In genomic region chr8:122600666-122601065, GRCm38 (mm10) we compare ENCODE assay signal across 32 mouse cellular contexts. TPM values are rescaled to one million over a fixed set of nuclear protein-coding genes. Genes with fewer than 3 reads are reported as not detected.
DNase-seq lines count a peak whose midpoint lies in the region; ATAC-seq lines count a peak whose summit lies in the region.
"Had no signal": no experiment of that assay in that cellular context is flagged by ENCODE, and none has a peak within 500 bp of the region (broad histone marks: within the 10 kb centered on the region; RNA-seq: fewer than 3 reads in every experiment).

No protein-coding gene starts in this region.

- no peak overlapping the region for H3K27ac ChIP-seq in kidney, embryonic 15.5 days
- H3K27ac ChIP-seq in kidney, embryonic 14.5 days (ENCODE audit: low read depth, low read length): no peak overlapping the region
- H3K27ac ChIP-seq: embryonic facial prominence, embryonic 10.5 days; embryonic facial prominence, embryonic 13.5 days; forebrain, embryonic 12.5 days; forebrain, embryonic 15.5 days; heart, embryonic 10.5 days; heart, embryonic 13.5 days; hindbrain, embryonic 14.5 days had no signal

- no peak overlapping the region for H3K9ac ChIP-seq in kidney, embryonic 15.5 days
- no peak overlapping the region for H3K9ac ChIP-seq in kidney, embryonic 14.5 days (ENCODE audit: low read depth, low read length)
- H3K9ac ChIP-seq: embryonic facial prominence, embryonic 13.5 days; forebrain, embryonic 12.5 days; forebrain, embryonic 15.5 days; heart, embryonic 13.5 days; hindbrain, embryonic 14.5 days had no signal

- peaks cover 28% of the 10 kb centered on the region for H3K36me3 ChIP-seq in kidney, embryonic 15.5 days
- H3K36me3 ChIP-seq in kidney, embryonic 14.5 days (ENCODE audit: control insufficient read depth, insufficient read depth, low read length): peaks cover 6% of the 10 kb centered on the region; the same call in 1 of the 2 replicates
- H3K36me3 ChIP-seq: embryonic facial prominence, embryonic 10.5 days; forebrain, embryonic 12.5 days; forebrain, embryonic 15.5 days had no signal

- DNase-seq in kidney, adult 18-20 months: peak; percentile 64
- peak; percentile 90 for DNase-seq in kidney, adult 9 months
- DNase-seq in kidney, postnatal 14 days: peak; percentile 64
- DNase-seq in adrenal gland, adult 18-20 months (ENCODE audit: low spot score in 2 of 2): no peak
- DNase-seq in heart, adult 9 months (ENCODE audit: low spot score in 2 of 2): no peak
- DNase-seq: adrenal gland, adult 8-10 months; adrenal gland, postnatal 25 days; B cell, adult 2 months; cerebellum, adult 11-12 months; cerebellum, adult 8-10 months; cerebellum, postnatal 10 days; cerebellum, postnatal 36 days; embryo, embryonic 11 days; gastrocnemius, postnatal 25 days; heart, adult 18-20 months; heart, postnatal 14 days; heart, postnatal 4 days had no signal

- 85% methylated on average over 9 of the region's 9 CpGs for WGBS in kidney, embryonic 15.5 days
- 90% methylated on average over 9 of the region's 9 CpGs for WGBS in kidney, embryonic 14.5 days

- no peaks in the 10 kb centered on the region for H3K9me3 ChIP-seq in kidney, embryonic 15.5 days (replicated peaks)
- no peaks in the 10 kb centered on the region for H3K9me3 ChIP-seq in kidney, embryonic 14.5 days (ENCODE audit: control insufficient read depth, low read length)
- H3K9me3 ChIP-seq: embryonic facial prominence, embryonic 10.5 days; embryonic facial prominence, embryonic 13.5 days; forebrain, embryonic 12.5 days; forebrain, embryonic 15.5 days; heart, embryonic 10.5 days; heart, embryonic 13.5 days had no signal

- 0 out of 2 replicates have a peak, but pooled peaks cover 3% of the 10 kb centered on the region for H3K4me1 ChIP-seq in kidney, embryonic 15.5 days
- H3K4me1 ChIP-seq in kidney, embryonic 14.5 days (ENCODE audit: control insufficient read depth, insufficient read depth, low read length): no peaks in the 10 kb centered on the region
- H3K4me1 ChIP-seq: embryonic facial prominence, embryonic 13.5 days; forebrain, embryonic 12.5 days; forebrain, embryonic 15.5 days had no signal

- no peak overlapping the region for H3K4me3 ChIP-seq in kidney, embryonic 15.5 days (replicated peaks)
- no peak overlapping the region for H3K4me3 ChIP-seq in kidney, embryonic 14.5 days (ENCODE audit: low read length)
- H3K4me3 ChIP-seq: embryonic facial prominence, embryonic 10.5 days; embryonic facial prominence, embryonic 13.5 days; erythroblast, embryonic 14.5 days; forebrain, embryonic 12.5 days; forebrain, embryonic 15.5 days; heart, embryonic 10.5 days; heart, embryonic 13.5 days had no signal

- H3K27me3 ChIP-seq in kidney, embryonic 15.5 days: no peaks in the 10 kb centered on the region
- no peaks in the 10 kb centered on the region for H3K27me3 ChIP-seq in kidney, embryonic 14.5 days (ENCODE audit: control insufficient read depth, insufficient read depth, low read length)
- H3K27me3 ChIP-seq: embryonic facial prominence, embryonic 13.5 days; forebrain, embryonic 12.5 days; forebrain, embryonic 15.5 days; heart, embryonic 13.5 days had no signal

- ATAC-seq in kidney, embryonic 15.5 days (replicated peaks; ENCODE audit: low FRiP score): no peak
- no peak for ATAC-seq in kidney, embryonic 14.5 days (ENCODE audit: low FRiP score, low TSS enrichment)
- ATAC-seq: forebrain, embryonic 15.5 days had no signal

- no peak overlapping the region for H3K4me2 ChIP-seq in kidney, embryonic 15.5 days
- no peak overlapping the region for H3K4me2 ChIP-seq in kidney, embryonic 14.5 days (replicated peaks; ENCODE audit: low read depth, low read length)
- H3K4me2 ChIP-seq: embryonic facial prominence, embryonic 13.5 days; forebrain, embryonic 12.5 days; forebrain, embryonic 15.5 days; heart, embryonic 13.5 days; hindbrain, embryonic 14.5 days had no signal

RNA-seq across cellular contexts. Expression of gene Galns, which starts 10.6 kb away (rescaled TPM):
- 14.0 and 16.0 TPM in 2 replicates for polyA plus RNA-seq in kidney, embryonic 15.5 days (2015; fragmentation: Nextera tagmentation; extraction: Ambion mirVana)
- 10.6 and 14.7 TPM in 2 replicates for polyA plus RNA-seq in kidney, embryonic 14.5 days (2014; fragmentation: Nextera tagmentation; extraction: Ambion mirVana)
- total RNA-seq in adrenal gland, adult 18-20 months (2021): 1 to 10 TPM; 5.0 to 6.1 TPM

RNA-seq across cellular contexts. Expression of gene Trappc2l, which starts 10.8 kb away (rescaled TPM):
- 51.8 and 54.8 TPM in 2 replicates for polyA plus RNA-seq in kidney, embryonic 15.5 days (2015; fragmentation: Nextera tagmentation; extraction: Ambion mirVana)
- polyA plus RNA-seq in kidney, embryonic 14.5 days (2014; fragmentation: Nextera tagmentation; extraction: Ambion mirVana): 59.8 and 74.9 TPM in 2 replicates
- 10 to 100 TPM; 63.1 to 64.5 TPM for total RNA-seq in adrenal gland, adult 18-20 months (2021)

RNA-seq across cellular contexts. Expression of gene Pabpn1l, which starts 21.9 kb away (rescaled TPM):
- polyA plus RNA-seq in kidney, embryonic 15.5 days (2015; fragmentation: Nextera tagmentation; extraction: Ambion mirVana): 0.18 TPM in 1 of 2 replicates, not detected in the other
- polyA plus RNA-seq in kidney, embryonic 14.5 days (2014; fragmentation: Nextera tagmentation; extraction: Ambion mirVana): not detected in 2 replicates
- not detected for total RNA-seq in adrenal gland, adult 18-20 months (2021)
- total RNA-seq: adrenal gland, adult 8-10 months; adrenal gland, postnatal 25 days; gastrocnemius, postnatal 25 days; heart, adult 18-20 months; heart, postnatal 4 days; MEL had no signal
- polyA plus RNA-seq: cortical plate, adult 2 months; embryonic facial prominence, embryonic 10.5 days; embryonic facial prominence, embryonic 13.5 days; erythroblast, embryonic 14.5 days; forebrain, embryonic 12.5 days; forebrain, embryonic 15.5 days; gonadal fat pad, adult 2 months; heart, embryonic 13.5 days; heart, embryonic 16.5 days; hindbrain, embryonic 11.5 days; hindbrain, embryonic 14.5 days had no signal

RNA-seq across cellular contexts. Expression of gene Aprt, which starts 24.0 kb away (rescaled TPM):
- polyA plus RNA-seq in kidney, embryonic 15.5 days (2015; fragmentation: Nextera tagmentation; extraction: Ambion mirVana): 333 and 353 TPM in 2 replicates
- polyA plus RNA-seq in kidney, embryonic 14.5 days (2014; fragmentation: Nextera tagmentation; extraction: Ambion mirVana): 370 and 400 TPM in 2 replicates
- 10 to 100 TPM; 71.3 to 71.7 TPM for total RNA-seq in adrenal gland, adult 18-20 months (2021)

RNA-seq across cellular contexts. Expression of gene Cdt1, which starts 32.9 kb away (rescaled TPM):
- polyA plus RNA-seq in kidney, embryonic 15.5 days (2015; fragmentation: Nextera tagmentation; extraction: Ambion mirVana): 40.8 and 50.4 TPM in 2 replicates
- 42.7 and 48.5 TPM in 2 replicates for polyA plus RNA-seq in kidney, embryonic 14.5 days (2014; fragmentation: Nextera tagmentation; extraction: Ambion mirVana)
- 1 to 10 TPM; 4.7 to 4.9 TPM for total RNA-seq in adrenal gland, adult 18-20 months (2021)

Comparison
In these comparisons a context has a peak if more than half of its experiments do, and no peak if none do; other contexts are left out.
1. DNase-seq: peak in kidney, adult 18-20 months (single experiment), kidney, adult 9 months (single experiment) and kidney, postnatal 14 days (single experiment); none in adrenal gland, adult 18-20 months (0 of 2) and heart, adult 9 months (0 of 2).